Mouse (Mus musculus): Measurements from ENCODE around the gene Elmo3.
"Not testable (repeated sequence)": the region's sequence is repeated elsewhere in the genome, so short reads cannot be mapped to it uniquely, and the experiment has no call there.

Elmo3 gene

DNA sequence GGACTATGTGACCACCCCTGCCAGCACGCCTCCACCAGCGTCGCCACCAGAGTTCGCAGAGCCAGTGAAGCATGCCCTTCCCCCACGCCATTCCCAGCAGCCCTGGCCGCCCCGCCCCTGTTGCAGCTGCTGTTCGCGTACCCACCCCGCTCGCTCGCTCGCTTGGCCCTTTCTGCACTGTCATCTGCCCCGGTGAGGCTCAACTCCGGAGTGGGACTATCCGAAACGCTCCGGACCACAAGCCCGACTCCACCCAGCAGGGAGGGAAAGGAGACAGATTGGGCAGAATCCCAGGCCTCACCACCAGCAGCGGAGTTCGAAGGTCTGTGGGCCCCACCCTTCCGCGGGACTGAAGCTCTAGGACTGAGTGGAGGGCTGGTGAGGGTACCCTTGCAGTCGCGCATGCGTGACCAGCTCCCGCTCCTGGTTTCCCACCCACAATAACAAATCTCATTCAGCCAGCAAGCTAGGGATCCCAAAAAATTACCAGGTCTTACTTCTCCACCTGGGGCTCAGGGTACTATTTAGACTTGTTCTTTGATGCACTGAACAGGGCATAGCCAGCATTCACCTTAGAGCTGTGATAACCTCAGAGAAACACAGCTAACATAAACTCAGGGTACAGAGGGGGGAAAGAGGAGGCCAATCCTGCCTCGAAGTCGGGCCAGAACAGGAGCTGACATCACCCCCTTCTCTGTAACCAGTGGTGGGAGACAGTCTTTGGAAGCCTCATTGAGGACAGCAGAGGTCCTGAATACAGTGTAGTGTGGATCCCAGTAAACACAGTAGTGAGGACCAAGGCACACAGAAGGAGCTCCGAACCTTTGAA, 28.9 kb upstream of the Elmo3 start:
- no peak for DNase-seq (ENCODE audit: low read depth)

DNA sequence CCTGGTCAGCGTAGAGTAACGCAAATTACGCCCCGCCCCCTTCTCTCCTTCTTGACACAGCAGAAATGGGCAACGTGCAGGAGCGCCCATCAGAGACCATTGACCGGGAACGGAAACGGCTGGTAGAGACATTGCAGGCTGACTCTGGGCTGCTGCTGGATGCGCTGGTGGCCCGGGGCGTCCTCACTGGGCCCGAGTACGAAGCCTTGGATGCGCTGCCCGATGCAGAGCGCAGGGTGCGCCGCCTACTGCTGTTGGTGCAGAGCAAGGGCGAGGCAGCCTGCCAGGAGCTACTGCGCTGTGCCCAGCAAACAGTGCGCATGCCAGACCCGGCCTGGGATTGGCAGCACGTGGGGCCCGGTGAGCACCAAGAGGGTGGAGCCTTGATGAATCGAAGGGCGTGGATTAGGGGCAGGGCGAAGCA, 26.5 kb upstream of the Elmo3 start:
- DNase-seq (ENCODE audit: low read depth): peak; percentile 67

DNA sequence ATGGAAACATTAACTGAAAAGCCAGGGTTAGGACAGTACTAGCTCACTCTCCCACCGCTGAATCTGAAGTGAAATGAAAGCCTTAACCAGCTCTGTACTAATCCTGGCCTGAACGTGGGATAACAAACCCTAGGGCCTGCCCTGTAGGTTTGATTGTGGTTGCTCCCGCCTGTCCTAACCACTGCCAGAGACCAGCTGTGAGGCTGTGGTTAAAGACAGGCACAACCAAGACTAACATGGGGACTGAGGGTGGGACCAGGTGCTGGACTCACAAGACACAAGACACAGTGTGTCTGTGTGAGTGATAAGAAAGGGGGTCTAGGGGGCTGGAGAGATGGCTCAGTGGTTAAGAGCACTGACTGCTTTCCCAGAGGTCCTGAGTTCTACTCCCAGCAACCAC, 24.8 kb upstream of the Elmo3 start:
- no peak for DNase-seq (ENCODE audit: low read depth)

DNA sequence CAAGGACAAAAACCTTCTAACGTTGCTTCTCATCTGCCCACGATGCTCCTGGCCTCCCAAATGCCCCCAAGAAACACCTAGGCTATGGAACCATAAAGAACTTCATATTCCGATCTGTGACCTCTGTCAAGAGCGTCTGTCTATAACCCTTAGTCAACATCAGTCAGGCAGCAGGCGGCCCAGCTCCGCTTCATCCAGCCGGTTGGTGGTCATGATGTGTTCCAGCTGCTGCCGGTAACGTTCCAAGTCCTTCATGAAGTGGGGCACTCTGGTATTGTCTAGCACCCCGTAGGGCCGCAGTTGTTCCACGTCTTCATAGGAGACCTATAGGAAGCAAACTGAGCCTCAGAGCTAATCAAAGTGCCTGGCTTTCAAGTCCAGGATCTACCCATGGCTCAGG, 23.6 kb upstream of the Elmo3 start:
- DNase-seq (ENCODE audit: low read depth): no peak

DNA sequence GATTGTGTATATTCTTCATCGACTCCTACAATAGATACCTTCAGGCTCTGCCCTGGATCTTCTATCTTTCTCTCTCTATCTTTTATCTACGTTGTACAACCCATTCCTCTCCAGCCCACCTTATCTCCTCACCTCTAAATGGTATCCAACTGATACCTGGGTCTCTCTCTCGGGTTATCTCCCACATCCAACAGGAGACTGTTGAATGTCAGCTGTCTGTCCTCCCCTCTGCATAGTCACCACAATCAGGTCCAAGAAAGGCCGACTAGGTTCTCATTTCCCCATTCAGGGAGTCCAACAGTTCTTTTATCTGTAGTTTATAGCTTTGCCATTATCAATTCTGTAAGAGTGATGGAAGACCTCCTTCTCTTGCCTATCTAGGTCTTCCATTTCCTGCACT, 23.2 kb upstream of the Elmo3 start:
- DNase-seq (ENCODE audit: low read depth): no peak

DNA sequence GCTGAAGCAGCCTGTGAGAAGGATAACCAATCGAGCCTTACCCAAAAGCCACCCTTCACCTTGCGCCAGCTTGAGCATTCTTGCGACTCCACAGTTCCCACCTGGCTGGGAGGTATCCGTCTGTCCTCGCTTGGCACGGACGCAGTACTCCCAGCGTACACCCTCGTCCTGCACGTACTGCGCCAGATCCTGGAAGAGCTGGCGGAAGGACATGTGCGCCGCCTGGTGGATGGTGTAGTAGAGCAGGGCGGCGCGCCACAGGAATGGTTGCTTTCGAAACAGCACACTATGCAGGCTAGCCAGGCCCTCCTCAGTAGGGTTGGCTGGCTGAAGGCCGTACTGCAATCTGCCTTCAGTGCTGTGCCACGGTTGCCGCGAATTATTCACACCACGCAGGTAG, 22.3 kb upstream of the Elmo3 start:
- peak; percentile 71 for DNase-seq (ENCODE audit: low read depth)

DNA sequence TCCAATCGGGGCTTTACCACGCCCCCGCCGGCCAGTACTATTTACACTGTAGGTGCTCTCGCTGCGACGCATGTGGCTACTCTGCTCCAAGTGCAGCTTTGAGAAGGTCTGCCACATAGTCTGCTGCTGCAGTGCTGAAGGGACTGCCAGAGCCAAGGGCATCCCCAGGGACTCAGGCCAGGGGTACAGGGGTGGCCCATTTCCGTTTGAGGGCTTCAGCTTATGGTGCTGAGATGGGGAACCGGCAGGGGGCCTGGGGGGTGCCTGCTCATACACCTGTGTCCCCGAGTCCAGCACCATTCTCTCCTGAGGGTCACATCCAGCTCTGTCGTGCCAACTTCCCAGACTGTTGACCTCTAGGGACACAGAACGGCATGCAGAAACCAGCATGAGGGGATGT, 19.9 kb upstream of the Elmo3 start:
- no peak for DNase-seq (ENCODE audit: low read depth)

DNA sequence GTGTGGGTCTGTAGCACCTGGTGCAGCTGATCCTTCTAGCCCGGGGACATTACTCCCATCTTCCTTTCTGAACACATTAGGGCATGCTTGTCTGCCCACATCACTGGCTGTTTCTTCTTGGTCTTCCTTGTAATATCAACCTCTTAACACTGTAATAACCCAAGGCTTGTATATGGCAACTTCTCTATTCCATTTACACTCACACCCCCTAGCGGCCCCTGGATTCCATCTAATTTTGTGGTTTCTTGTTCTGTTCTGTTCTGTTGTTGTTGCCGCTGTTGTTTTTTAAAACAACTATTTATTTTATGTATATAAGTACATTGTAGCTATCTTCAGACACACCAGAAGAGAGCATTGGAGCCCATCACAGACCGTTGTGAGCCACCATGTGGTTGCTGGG, 18.5 kb upstream of the Elmo3 start:
- DNase-seq (ENCODE audit: low read depth): no peak

DNA sequence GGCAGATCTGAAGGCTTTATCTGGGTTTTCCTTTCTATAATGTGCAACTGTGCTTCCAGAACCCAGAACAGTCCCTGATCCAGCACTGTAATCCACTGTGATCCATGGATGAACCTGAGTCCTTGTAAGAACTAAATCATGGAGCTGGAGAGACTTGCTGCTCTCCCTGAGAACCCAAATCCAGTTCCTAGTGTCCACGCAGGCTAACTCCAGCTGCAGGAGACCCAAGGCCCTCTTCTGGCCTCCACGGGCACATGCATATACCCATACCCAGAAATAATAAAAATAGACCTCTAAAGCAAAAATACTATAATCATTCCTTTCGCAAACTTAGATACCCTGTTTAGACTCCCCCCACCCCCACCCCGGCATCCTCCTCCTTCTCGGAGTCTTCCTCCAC, 17.2 kb upstream of the Elmo3 start:
- no peak for DNase-seq (ENCODE audit: low read depth)

DNA sequence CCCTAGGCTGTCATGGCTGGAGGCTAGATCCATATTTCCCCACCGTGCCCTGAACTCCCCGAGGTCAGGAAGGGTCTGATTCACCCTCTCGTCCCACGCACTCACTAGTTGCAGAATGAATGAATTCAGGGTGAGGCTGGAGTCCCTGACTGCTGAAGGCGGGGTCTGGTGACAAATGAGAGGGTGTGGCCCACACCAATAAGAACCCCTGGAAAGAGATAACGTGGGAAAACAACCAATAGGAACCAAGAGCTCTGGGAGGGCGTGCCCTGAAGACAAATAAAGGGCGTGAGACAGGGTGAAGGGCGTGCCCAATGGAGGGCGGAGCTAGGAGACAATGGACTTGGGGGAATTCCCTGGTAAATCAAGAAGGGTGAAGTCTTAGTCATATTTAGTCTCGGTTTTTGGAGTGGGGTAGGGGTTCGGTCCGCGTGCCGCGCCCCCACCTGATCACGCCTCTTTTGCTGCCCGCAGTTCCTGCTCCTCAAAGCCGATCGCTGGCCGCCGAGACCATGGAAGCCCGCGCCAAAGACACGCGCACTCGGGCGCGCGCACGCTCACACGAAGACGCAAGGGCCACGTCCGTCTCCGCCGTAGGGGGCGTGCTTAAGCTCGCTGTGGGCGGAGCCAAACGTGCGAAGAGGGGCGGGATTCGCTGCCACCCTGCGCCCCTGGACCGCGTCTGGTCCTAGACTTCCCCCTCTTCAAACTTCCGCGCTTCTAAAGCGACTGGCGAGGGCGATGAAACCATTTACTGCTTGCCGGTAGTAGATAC, 16.3 kb upstream of the Elmo3 start:
- peak; percentile 98 for DNase-seq (ENCODE audit: low read depth)

DNA sequence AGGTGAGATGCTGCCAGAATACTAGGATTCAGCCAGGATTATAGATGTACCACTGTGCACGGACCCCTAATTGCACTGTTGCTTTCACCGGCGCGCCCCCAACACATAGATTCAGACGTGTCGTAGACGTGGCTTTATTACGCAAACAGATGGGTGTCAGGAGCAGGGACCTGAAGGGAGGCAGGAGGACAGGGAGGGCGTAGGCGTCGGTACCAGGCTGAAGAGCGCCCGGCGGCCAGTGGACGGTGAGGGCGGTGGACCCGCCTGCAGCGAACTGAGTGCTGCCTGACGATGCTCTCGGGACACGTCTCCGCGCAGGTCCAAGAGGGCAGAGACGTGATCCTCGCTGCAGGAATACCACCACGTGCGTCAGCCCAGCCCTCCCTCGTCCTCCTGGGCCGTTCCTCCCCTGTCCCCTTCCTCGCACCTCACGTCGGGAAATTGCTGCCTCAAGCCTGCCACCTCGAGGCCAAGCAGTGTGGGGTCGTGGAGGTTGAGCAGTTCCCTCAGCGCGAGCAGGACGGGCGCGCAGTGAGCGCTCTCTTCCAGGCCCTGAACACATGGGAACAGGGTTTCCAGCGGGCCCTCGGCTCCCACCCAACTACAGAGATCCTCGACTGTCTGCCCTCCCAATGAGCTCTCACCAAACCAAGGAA, 15.5 kb upstream of the Elmo3 start, which contains the start of gene 4931428F04Rik:
TSS of gene 4931428F04Rik (minus strand) at position 60 of the 656 bp plus-strand sequence.
- peak; percentile 66 for DNase-seq (ENCODE audit: low read depth)

DNA sequence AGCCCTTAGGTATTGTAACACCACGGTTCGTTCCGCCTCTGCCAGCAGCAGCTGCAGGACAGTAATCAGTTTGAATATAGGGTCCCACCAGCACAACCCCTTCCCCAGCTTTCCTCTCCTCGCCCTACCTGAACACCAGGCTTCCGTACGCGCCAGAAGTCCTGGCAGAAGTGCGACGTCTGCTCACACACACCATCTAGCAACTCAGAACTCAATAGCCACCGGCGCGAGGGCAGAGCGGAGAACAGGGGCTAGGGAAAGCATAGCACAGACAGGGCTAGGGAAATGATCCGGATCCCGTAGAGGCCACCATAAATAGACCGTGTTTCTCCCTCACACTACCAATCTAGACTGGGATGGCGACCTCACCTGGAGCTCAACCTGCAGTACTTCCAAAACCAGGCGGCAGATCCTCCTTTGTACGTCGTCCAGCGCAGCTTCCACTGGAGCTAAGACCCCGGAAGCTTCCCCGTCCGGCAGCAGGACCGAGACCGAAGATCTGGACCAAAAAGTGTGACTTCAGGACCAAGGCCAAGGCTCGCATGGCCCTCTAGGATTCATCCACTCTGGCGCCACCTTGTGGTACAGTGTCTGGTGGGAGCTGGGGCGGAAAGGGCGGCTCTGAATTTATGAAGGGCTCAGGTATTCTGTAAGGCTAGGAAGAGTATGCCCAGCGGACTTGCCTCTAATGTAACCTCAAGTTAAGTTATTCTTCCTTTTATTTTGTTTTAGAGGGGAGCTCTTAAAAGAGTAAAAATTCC, 14.7 kb upstream of the Elmo3 start:
- peak; percentile 94 for DNase-seq (ENCODE audit: low read depth)

DNA sequence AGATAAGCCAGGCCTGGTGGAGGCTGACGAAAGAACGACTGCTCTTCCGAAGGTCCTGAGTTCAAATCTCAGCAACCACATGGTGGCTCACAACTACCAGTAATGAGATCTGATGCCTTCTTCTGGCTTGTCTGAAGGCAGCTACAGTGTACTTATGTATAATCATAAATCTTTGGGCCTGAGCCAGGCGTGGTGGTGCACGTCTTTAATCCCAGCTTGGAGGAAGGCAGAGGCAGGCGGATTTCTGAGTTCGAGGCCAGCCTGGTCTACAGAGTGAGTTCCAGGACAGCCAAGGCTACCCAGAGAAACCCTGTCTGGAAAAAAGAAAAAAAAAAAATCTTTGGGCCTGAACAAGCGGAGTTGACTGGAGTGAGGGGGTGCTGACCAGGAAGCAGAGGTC, 14.0 kb upstream of the Elmo3 start:
- DNase-seq (ENCODE audit: low read depth): not testable (repeated sequence)

DNA sequence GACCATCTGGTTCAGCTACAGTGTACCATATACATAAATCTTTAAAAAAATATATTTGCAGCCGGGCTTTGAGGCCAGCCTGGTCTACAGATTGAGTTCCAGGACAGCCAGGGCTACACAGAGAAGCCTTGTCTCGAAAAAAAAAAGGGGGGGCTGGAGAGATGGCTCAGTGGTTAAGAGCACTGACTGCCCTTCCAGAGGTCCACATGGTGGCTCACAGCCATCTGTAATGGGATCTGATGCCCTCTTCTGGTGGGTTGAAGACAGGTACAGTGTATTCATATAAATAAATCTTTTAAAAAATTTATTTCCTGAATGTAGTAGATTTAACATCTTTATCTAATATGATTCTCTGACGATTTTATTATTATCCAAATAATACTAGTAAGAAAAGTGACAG, 13.6 kb upstream of the Elmo3 start:
- DNase-seq (ENCODE audit: low read depth): not testable (repeated sequence)

DNA sequence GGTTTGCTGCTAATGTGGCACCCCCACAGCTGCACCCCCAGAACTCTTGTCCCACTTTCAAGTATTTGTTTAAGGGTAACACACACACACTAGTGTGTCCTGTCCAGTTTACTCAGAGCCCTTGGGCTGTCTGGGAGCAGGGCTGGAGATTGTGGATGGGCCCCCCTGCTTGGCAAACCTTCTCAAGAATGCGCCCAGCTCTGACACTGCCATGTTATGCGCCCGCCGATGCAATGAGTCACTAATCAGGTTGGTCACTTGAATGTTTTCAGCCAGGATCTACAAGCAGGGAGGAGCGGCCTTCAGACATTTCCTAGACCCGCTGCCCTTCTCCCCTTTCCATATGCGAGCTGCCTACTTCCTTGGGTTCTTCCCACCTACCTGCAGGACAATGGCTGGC, 12.9 kb upstream of the Elmo3 start:
- no peak for DNase-seq (ENCODE audit: low read depth)

DNA sequence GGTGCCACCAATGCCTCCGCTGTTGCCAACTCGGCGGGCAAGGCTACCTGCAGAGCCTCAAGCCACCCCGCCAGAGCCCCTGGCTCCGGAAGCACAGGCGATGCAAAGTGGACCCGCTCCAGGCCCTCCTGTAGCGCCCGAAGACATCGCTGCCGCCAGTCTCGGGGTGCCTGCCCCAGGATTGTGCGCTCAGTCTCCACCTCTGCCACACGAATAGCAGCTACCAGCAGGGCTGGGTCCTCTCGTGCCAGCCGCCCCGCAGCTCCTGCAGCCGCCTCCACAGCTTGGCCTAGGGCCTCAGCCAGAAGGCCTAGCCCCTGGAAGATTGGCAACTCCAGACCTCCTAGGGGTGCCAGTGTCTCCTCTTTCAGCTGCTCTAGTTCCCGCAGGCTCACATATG, 12.0 kb upstream of the Elmo3 start:
- DNase-seq (ENCODE audit: low read depth): no peak

DNA sequence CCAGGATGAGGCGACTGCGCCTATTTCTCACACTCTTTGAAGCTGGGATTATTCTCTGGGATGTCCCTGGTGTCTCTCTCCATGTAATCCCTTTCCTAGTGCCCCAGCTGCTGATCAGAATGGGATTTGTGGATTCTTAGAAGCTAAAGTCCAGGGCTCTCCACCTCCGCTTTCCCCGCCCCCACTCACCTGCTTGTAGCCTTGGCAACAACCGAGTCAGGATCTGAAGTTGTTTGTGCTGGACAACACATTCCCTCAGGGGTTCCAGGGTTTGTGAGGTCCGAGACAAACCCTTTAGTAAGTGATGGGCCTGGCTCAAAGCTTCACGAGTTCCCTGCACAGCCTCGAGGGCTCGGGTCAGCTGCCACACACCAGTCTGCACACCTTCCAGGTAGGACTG, 10.6 kb upstream of the Elmo3 start:
- no peak for DNase-seq (ENCODE audit: low read depth)

DNA sequence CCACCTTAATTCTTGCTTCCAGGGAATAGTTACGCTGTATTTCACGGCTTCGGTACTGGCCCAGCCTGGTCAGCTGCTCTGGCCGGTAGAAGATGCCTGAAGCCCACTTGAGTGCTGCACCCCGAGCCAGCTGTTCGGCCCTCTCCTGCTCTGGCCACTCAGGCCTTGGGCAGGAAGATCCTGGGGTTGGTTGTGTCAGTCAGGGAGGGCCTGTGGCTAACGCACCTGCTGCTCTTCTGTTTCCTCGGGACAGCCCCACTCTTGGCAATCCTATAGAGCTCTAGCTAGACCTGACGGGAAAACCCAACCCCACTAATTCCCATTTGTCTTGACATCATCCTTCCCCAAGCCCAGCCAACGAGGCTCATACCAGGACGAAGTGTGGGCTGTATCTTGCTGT, 10.1 kb upstream of the Elmo3 start:
- DNase-seq (ENCODE audit: low read depth): no peak

DNA sequence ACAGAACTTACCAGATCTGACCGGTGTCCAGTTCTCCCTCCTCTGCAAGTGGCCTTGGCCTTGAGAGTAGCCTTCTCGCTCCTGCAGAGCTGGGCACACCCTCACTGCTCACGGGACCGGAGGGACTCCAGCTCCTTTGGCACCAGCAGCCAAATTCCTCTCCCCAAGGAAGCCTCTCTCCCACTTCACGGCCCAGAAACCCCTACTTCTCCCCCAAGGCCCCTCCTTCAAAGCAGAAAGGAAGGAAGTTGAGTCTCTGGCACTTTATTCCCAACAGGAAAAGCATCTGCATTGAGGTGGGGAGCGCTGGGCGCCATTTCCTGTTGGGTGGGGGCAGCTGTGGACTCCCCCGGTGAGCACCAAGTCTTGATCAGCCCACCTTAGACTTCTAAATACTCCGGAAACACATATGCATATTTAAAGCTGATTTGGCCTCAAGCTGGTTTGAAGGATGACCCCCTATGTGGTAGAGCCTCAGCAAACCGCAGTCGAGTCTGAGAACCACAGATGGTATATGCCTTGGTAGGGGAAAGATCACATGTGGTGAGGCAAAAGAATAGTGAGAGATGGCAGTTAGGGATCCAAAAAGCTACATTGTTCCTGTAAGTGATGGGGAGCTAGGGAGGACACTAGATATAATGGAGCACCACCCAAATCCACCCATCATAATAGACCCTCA, 9.4 kb upstream of the Elmo3 start, which contains the start of gene Exoc3l:
TSS of gene Exoc3l (minus strand) at position 207 of the 679 bp plus-strand sequence.
- DNase-seq (ENCODE audit: low read depth): no peak

DNA sequence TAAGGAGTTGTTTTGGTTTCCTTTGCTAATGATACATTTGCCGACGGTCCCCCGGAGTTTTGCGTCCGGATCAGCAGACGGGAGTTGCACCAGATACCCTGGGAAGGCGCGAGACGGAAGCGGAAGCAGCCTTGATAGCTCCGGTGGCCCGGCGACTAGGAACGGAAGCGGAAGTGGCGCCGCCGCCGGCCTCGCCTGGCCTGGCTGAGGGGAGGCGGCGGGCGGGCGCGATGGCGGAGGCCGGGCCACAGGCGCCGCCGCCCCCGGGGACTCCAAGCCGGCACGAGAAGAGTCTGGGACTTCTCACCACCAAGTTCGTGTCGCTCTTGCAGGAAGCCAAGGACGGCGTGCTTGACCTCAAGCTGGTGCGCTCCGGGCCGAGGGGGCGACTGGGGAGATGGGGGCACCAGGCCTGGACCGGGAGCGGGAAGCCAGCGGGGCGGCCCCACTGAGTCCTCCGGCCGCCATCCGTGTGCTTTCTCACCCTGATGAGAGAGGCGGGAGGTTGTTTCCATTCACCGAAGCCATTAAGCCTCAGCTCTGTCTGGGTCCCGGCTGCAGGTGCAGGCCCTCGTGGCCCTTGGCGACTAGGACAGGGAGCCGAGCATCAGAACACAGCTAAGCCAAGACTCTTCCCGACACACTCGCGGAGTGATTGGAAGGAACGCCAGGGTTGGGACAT, 7.7 kb upstream of the Elmo3 start, which contains the start of gene E2f4:
TSS of gene E2f4 (plus strand) at position 153 of the 682 bp plus-strand sequence.
- DNase-seq (ENCODE audit: low read depth): peak; percentile 86

Data from naive thymus-derived CD4-positive, alpha-beta T cell, adult 2 months (primary cell).